Mouse (Mus musculus): ENCODE data around the gene Rab7. TPM values are rescaled to one million over a fixed set of nuclear protein-coding genes. Genes with fewer than 3 reads are reported as not detected.

The Rab7 gene
- polyA plus RNA-seq, 1 experiment from 2014 or later: 175 TPM

GRCm38 (mm10) chr6:87996606-87997005 lies 48.5 kb downstream of the Rab7 start:
- Histone ChIP-seq H3K9ac (no peak overlapping the region), H3K27ac (no peak overlapping the region), H3K36me3 (peaks cover 32% of the 10 kb centered on the region), H3K4me3 (no peak overlapping the region), H3K27me3 (no peaks in the 10 kb centered on the region), H3K4me1 (peaks cover 21% of the 10 kb centered on the region), H3K9me3 (no peaks in the 10 kb centered on the region), H3K4me2 (replicated peaks) (no peak overlapping the region)
- ATAC-seq (ENCODE audit: insufficient number of reproducible peaks, insufficient read depth, low FRiP score, low TSS enrichment): no peak
- 83% methylated on average over 9 of the region's 9 CpGs for WGBS

- no peak for ATAC-seq (ENCODE audit: insufficient number of reproducible peaks, insufficient read depth, low FRiP score, low TSS enrichment)
Observed at GRCm38 (mm10) chr6:87995519-87995918, 49.6 kb downstream of the Rab7 start.

GRCm38 (mm10) chr6:87993790-87994571 lies 51.1 kb downstream of the Rab7 start:
- H3K9me3 ChIP-seq: no peaks in the 10 kb centered on the region
- peak overlapping the region; percentile 30 for H3K4me3 ChIP-seq
- peaks cover 22% of the 10 kb centered on the region for H3K36me3 ChIP-seq
- H3K27me3 ChIP-seq: no peaks in the 10 kb centered on the region
- 4% methylated on average over 18 of the region's 18 CpGs for WGBS
- peak; percentile 70 for ATAC-seq (ENCODE audit: insufficient number of reproducible peaks, insufficient read depth, low FRiP score, low TSS enrichment)
- H3K9ac ChIP-seq: peak overlapping the region; percentile 46
- H3K4me2 ChIP-seq (replicated peaks): peak overlapping the region; percentile 53
- peak overlapping the region; percentile 84 for H3K27ac ChIP-seq
- H3K4me1 ChIP-seq: peaks cover 21% of the 10 kb centered on the region

More at GRCm38 (mm10) chr6:87995519-87995918, 49.6 kb downstream of the Rab7 start:
- Histone ChIP-seq H3K4me2 (replicated peaks) (no peak overlapping the region), H3K27me3 (no peaks in the 10 kb centered on the region), H3K27ac (peak overlapping the region; percentile 46; the same call in 1 of the 2 replicates), H3K9me3 (no peaks in the 10 kb centered on the region), H3K4me3 (no peak overlapping the region), H3K36me3 (peaks cover 22% of the 10 kb centered on the region), H3K9ac (no peak overlapping the region), H3K4me1 (peaks cover 21% of the 10 kb centered on the region)
- 77% methylated on average over 4 of the region's 4 CpGs for WGBS

GRCm38 (mm10) chr6:87992733-87993132 lies 52.3 kb downstream of the Rab7 start:
- H3K9me3 ChIP-seq: no peaks in the 10 kb centered on the region
- H3K27me3 ChIP-seq: no peaks in the 10 kb centered on the region
- no peak overlapping the region for H3K4me3 ChIP-seq
- no peak overlapping the region for H3K4me2 ChIP-seq (replicated peaks)
- no peak overlapping the region for H3K9ac ChIP-seq
- ATAC-seq (ENCODE audit: insufficient number of reproducible peaks, insufficient read depth, low FRiP score, low TSS enrichment): no peak; the same call in 1 of the 2 replicates
- H3K27ac ChIP-seq: peak overlapping the region; percentile 54; the same call in 1 of the 2 replicates
- peaks cover 21% of the 10 kb centered on the region for H3K4me1 ChIP-seq
- WGBS: 7% methylated on average over 6 of the region's 6 CpGs
- H3K36me3 ChIP-seq: peaks cover 17% of the 10 kb centered on the region; the same call in 1 of the 2 replicates

- no peak overlapping the region for H3K9ac ChIP-seq
- WGBS: 72% methylated on average over 1 of the region's 1 CpGs
Observed at GRCm38 (mm10) chr6:87991886-87992285, 53.2 kb downstream of the Rab7 start.

GRCm38 (mm10) chr6:87991216-87991615 lies 53.9 kb downstream of the Rab7 start:
- 75% methylated on average over 4 of the region's 4 CpGs for WGBS
- no peak overlapping the region for H3K4me2 ChIP-seq (replicated peaks)
- no peak overlapping the region for H3K9ac ChIP-seq
- no peak for ATAC-seq (ENCODE audit: insufficient number of reproducible peaks, insufficient read depth, low FRiP score, low TSS enrichment)
- H3K9me3 ChIP-seq: no peaks in the 10 kb centered on the region
- peaks cover 22% of the 10 kb centered on the region for H3K36me3 ChIP-seq
- peaks cover 21% of the 10 kb centered on the region for H3K4me1 ChIP-seq
- H3K27me3 ChIP-seq: no peaks in the 10 kb centered on the region
- no peak overlapping the region for H3K27ac ChIP-seq
- no peak overlapping the region for H3K4me3 ChIP-seq

More at GRCm38 (mm10) chr6:87991886-87992285, 53.2 kb downstream of the Rab7 start:
- Histone ChIP-seq H3K4me1 (peaks cover 21% of the 10 kb centered on the region), H3K27ac (no peak overlapping the region), H3K36me3 (peaks cover 23% of the 10 kb centered on the region), H3K4me3 (no peak overlapping the region), H3K9me3 (no peaks in the 10 kb centered on the region), H3K27me3 (no peaks in the 10 kb centered on the region), H3K4me2 (replicated peaks) (no peak overlapping the region)
- no peak for ATAC-seq (ENCODE audit: insufficient number of reproducible peaks, insufficient read depth, low FRiP score, low TSS enrichment)

GRCm38 (mm10) chr6:87982506-87982905 lies 62.6 kb downstream of the Rab7 start:
- no peak for ATAC-seq (ENCODE audit: insufficient number of reproducible peaks, insufficient read depth, low FRiP score, low TSS enrichment)
- WGBS: 69% methylated on average over 9 of the region's 9 CpGs
- Histone ChIP-seq H3K9ac (peak overlapping the region; percentile 99), H3K36me3 (peaks cover 33% of the 10 kb centered on the region), H3K27ac (peak overlapping the region; percentile 95; the same call in 1 of the 2 replicates), H3K9me3 (no peaks in the 10 kb centered on the region), H3K27me3 (no peaks in the 10 kb centered on the region), H3K4me2 (replicated peaks) (peak overlapping the region; percentile 77), H3K4me1 (peaks cover 18% of the 10 kb centered on the region), H3K4me3 (peak overlapping the region; percentile 95)

- WGBS: under 1% methylated on average over 55 of the region's 55 CpGs
- Histone ChIP-seq H3K4me1 (peaks cover 18% of the 10 kb centered on the region), H3K27me3 (no peaks in the 10 kb centered on the region), H3K36me3 (peaks cover 27% of the 10 kb centered on the region), H3K9me3 (no peaks in the 10 kb centered on the region), H3K9ac (peak within 1 kb of the TSS; percentile 99), H3K4me3 (peak within 1 kb of the TSS; percentile 95), H3K27ac (peak within 1 kb of the TSS; percentile 95), H3K4me2 (replicated peaks) (peak within 1 kb of the TSS; percentile 77)
- peak; percentile 50 for ATAC-seq (ENCODE audit: insufficient number of reproducible peaks, insufficient read depth, low FRiP score, low TSS enrichment)
Observed at GRCm38 (mm10) chr6:87981547-87982256, 63.4 kb downstream of the Rab7 start, which contains the start of gene H1fx. Gene H1fx, minus strand, starts transcription at chr6:87981637.

GRCm38 (mm10) chr6:87981030-87981485 lies 64.0 kb downstream of the Rab7 start:
- H3K4me3 ChIP-seq: peak overlapping the region; percentile 95
- peaks cover 22% of the 10 kb centered on the region for H3K36me3 ChIP-seq
- peak overlapping the region; percentile 77 for H3K4me2 ChIP-seq (replicated peaks)
- peak overlapping the region; percentile 99 for H3K9ac ChIP-seq
- no peaks in the 10 kb centered on the region for H3K27me3 ChIP-seq
- WGBS: under 1% methylated on average over 48 of the region's 56 CpGs
- H3K4me1 ChIP-seq: peaks cover 18% of the 10 kb centered on the region
- H3K9me3 ChIP-seq: no peaks in the 10 kb centered on the region
- no peak; the same call in 1 of the 2 replicates for ATAC-seq (ENCODE audit: insufficient number of reproducible peaks, insufficient read depth, low FRiP score, low TSS enrichment)
- H3K27ac ChIP-seq: peak overlapping the region; percentile 95

GRCm38 (mm10) chr6:87980374-87981029 lies 64.6 kb downstream of the Rab7 start:
- under 1% methylated on average over 66 of the region's 66 CpGs for WGBS
- Histone ChIP-seq H3K9me3 (no peaks in the 10 kb centered on the region), H3K9ac (peak overlapping the region; percentile 99), H3K27me3 (no peaks in the 10 kb centered on the region), H3K4me1 (peaks cover 18% of the 10 kb centered on the region), H3K4me2 (replicated peaks) (peak overlapping the region; percentile 77), H3K36me3 (peaks cover 22% of the 10 kb centered on the region), H3K27ac (peak overlapping the region; percentile 95), H3K4me3 (peak overlapping the region; percentile 95)
- peak; percentile 81 for ATAC-seq (ENCODE audit: insufficient number of reproducible peaks, insufficient read depth, low FRiP score, low TSS enrichment)

- ATAC-seq (ENCODE audit: insufficient number of reproducible peaks, insufficient read depth, low FRiP score, low TSS enrichment): no peak
- Histone ChIP-seq H3K4me1 (peaks cover 18% of the 10 kb centered on the region), H3K9ac (peak overlapping the region; percentile 99; the same call in 1 of the 2 replicates), H3K27ac (peak overlapping the region; percentile 95; the same call in 1 of the 2 replicates), H3K9me3 (no peaks in the 10 kb centered on the region), H3K4me3 (peak overlapping the region; percentile 95), H3K36me3 (peaks cover 15% of the 10 kb centered on the region), H3K27me3 (no peaks in the 10 kb centered on the region), H3K4me2 (replicated peaks) (peak overlapping the region; percentile 77)
- 67% methylated on average over 3 of the region's 3 CpGs for WGBS
Observed at GRCm38 (mm10) chr6:87979728-87980127, 65.3 kb downstream of the Rab7 start.

All from embryonic facial prominence, embryonic 12.5 days (tissue).